7 mouse cellular contexts compared by ENCODE assay signal in the genomic region with DNA sequence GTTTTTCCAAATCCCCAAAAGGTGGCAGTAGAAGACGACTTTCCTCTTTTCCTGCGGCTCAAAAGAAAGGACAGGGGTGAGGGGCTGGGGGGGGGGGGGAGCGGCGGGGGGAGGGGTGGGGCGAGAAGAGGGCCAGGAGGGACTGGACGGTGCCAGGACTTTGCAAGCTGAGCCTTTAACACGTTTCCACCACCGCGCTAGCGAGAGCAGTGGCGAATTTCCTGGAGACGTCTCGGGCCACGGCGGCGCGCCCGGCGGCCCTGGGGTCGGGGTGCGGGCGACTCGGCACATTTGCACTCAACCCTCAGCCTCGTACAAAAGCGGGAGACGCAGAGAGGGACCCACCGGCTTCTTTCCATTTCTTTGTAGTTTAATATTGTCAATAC.
DNase-seq lines count a peak whose midpoint lies in the region; ATAC-seq and TF ChIP-seq lines count a peak whose summit lies in the region.

No protein-coding gene starts in this region.

- peak overlapping the region; percentile 62 for H3K9ac ChIP-seq in heart, postnatal 0 days (replicated peaks; ENCODE audit: low read depth, low read length)

- peak; percentile 44 for TF ChIP-seq CTCF in bone marrow macrophage, adult 2 months (IDR thresholded peaks at IDR 0.05; ENCODE audit: low read depth, low read length)
- no peak for TF ChIP-seq CTCF in embryonic fibroblast, embryonic 13.5 days (IDR thresholded peaks at IDR 0.05; ENCODE audit: borderline replicate concordance, insufficient read depth, low read length)
- TF ChIP-seq CTCF in heart, postnatal 0 days (IDR thresholded peaks at IDR 0.05; ENCODE audit: low read depth) = peak; percentile 69

- H3K27ac ChIP-seq in bone marrow macrophage, adult 2 months (ENCODE audit: insufficient read depth, low read depth, low read length) = no peak overlapping the region
- peak overlapping the region; percentile 86 for H3K27ac ChIP-seq in embryonic fibroblast, embryonic 13.5 days (ENCODE audit: insufficient read depth, low read length)
- H3K27ac ChIP-seq in heart, postnatal 0 days (ENCODE audit: low read depth) = peak overlapping the region; percentile 91

- peak; percentile 83 for DNase-seq in Muller cell, postnatal 12 days (ENCODE audit: inconsistent ontology term)
- peak; percentile 89 for DNase-seq in heart, postnatal 0 days (ENCODE audit: low spot score)
- DNase-seq in kidney, postnatal 4 days = peak; percentile 75 to 83
- DNase-seq in lung, postnatal 4 days = peak; percentile 78 to 89
- peak; percentile 38 for DNase-seq in right cerebral cortex, postnatal 25 days

- peaks cover 14% of the 10 kb centered on the region; the same call in 1 of the 2 replicates for H3K36me3 ChIP-seq in heart, postnatal 0 days (replicated peaks; ENCODE audit: control insufficient read depth, insufficient read depth, low read length)

- 0 out of 2 replicates have a peak, but pooled peaks have one; percentile 16 for TF ChIP-seq EP300 in heart, postnatal 0 days (IDR thresholded peaks at IDR 0.05; ENCODE audit: low read depth)

- no peak for TF ChIP-seq POLR2A in bone marrow macrophage, adult 2 months (IDR thresholded peaks at IDR 0.05; ENCODE audit: borderline replicate concordance, low read depth, low read length)
- TF ChIP-seq POLR2A in embryonic fibroblast, embryonic 13.5 days (IDR thresholded peaks at IDR 0.05; ENCODE audit: low read depth, low read length) = peak; percentile 64

- no peaks in the 10 kb centered on the region for H3K9me3 ChIP-seq in heart, postnatal 0 days (replicated peaks; ENCODE audit: control insufficient read depth, low read length)

- ATAC-seq in heart, postnatal 0 days (ENCODE audit: insufficient read depth, low read depth) = peak; percentile 92

- peaks cover 29% of the 10 kb centered on the region; the same call in 1 of the 2 replicates for H3K27me3 ChIP-seq in heart, postnatal 0 days (ENCODE audit: control insufficient read depth, insufficient read depth, low read length)

- peak overlapping the region; percentile 49 for H3K4me3 ChIP-seq in bone marrow macrophage, adult 2 months (ENCODE audit: insufficient read depth, low read length)
- H3K4me3 ChIP-seq in embryonic fibroblast, embryonic 13.5 days (ENCODE audit: insufficient read depth, low read length) = peak overlapping the region; percentile 58
- H3K4me3 ChIP-seq in heart, postnatal 0 days (ENCODE audit: low read depth, low read length) = peak overlapping the region; percentile 60

- H3K4me2 ChIP-seq in heart, postnatal 0 days (ENCODE audit: low read depth, low read length) = peak overlapping the region; percentile 89

- under 1% methylated on average over 23 of the region's 27 CpGs for WGBS in heart, postnatal 0 days

- H3K4me1 ChIP-seq in bone marrow macrophage, adult 2 months (ENCODE audit: control insufficient read depth, insufficient read depth, low read length) = no peaks in the 10 kb centered on the region
- H3K4me1 ChIP-seq in embryonic fibroblast, embryonic 13.5 days (ENCODE audit: control insufficient read depth, insufficient read depth, low read length) = peaks cover 3% of the 10 kb centered on the region; the same call in 1 of the 2 replicates
- H3K4me1 ChIP-seq in heart, postnatal 0 days (ENCODE audit: control insufficient read depth, insufficient read depth) = no peaks in the 10 kb centered on the region

Comparison
In these comparisons a context has a peak if more than half of its experiments do, and no peak if none do; other contexts are left out.
1. DNase-seq: peak in every context shown above with its lines; median percentile 89 in heart, postnatal 0 days; 84 in lung, postnatal 4 days; 83 in Muller cell, postnatal 12 days; 79 in kidney, postnatal 4 days; 38 in right cerebral cortex, postnatal 25 days.